Mouse (Mus musculus): ENCODE results near the gene Adal.

DNA sequence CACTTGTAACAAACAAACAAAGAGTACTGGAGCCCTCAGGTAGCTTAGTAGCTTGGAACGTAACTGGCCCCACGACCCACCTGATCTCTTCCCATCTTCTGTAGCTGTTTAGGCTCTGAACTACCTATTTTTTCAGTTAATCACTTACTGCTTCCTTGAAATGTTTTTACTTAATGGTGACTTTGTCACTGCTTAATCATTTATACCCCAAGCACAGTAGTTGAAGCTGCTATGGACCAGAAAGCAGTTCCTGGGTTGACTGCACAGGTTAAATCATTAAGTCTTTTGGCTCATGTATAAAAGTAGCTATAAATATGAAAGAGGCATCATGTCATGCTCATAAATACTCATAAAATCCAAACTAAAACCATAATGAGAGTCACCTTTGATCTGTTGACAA is 24.8 kb upstream of the Adal start:
- no peak for TF ChIP-seq CTCF (IDR thresholded peaks at IDR 0.05; ENCODE audit: extremely low read depth, insufficient read depth, low read length)
- TF ChIP-seq POLR2A (IDR thresholded peaks at IDR 0.05; ENCODE audit: extremely low read depth, insufficient read depth, low read length), result no peak
